Mouse (Mus musculus) forebrain, embryonic 13.5 days (tissue): Measurements from ENCODE around the gene Hexim2. TPM values are rescaled to one million over a fixed set of nuclear protein-coding genes. Genes with fewer than 3 reads are reported as not detected.

Source experiments
- ATAC-seq: fragments of 200-750 bp; cut with Nextera tagmentation; 2 replicates; pipeline ENCODE4 v1.8.0; 2017
- H3K27ac ChIP-seq: fragments of 300-500 bp; sonication (generic); 2 replicates; pipeline ENCODE4 v1.5.1; 2015; ENCODE audit warnings: inconsistent platforms, mild to moderate bottlenecking, moderate library complexity
- H3K27me3 ChIP-seq: fragments of 300-500 bp; sonication (generic); 2 replicates; pipeline ENCODE4 v1.6.1; 2015; ENCODE audit warnings: mild to moderate bottlenecking, inconsistent platforms
- H3K36me3 ChIP-seq: fragments of 300-500 bp; sonication (generic); 2 replicates; pipeline ENCODE4 v1.6.1; 2015; ENCODE audit warnings: mild to moderate bottlenecking, inconsistent platforms; ENCODE audit not compliant: poor library complexity, severe bottlenecking
- H3K4me1 ChIP-seq: fragments of 300-500 bp; sonication (generic); 2 replicates; pipeline ENCODE4 v1.6.1; 2015; ENCODE audit warnings: inconsistent platforms
- H3K4me2 ChIP-seq: fragments of 300-500 bp; sonication (generic); 2 replicates; pipeline ENCODE4 v1.6.1; 2015; ENCODE audit warnings: inconsistent platforms, mild to moderate bottlenecking, moderate library complexity
- H3K4me3 ChIP-seq: fragments of 300-500 bp; sonication (generic); 2 replicates; pipeline ENCODE4 v1.5.1; 2015; ENCODE audit warnings: mild to moderate bottlenecking, inconsistent platforms
- H3K9ac ChIP-seq: fragments of 300-500 bp; sonication (generic); 2 replicates; pipeline ENCODE4 v1.6.1; 2015; ENCODE audit warnings: mild to moderate bottlenecking, inconsistent platforms
- H3K9me3 ChIP-seq: fragments of 300-500 bp; sonication (generic); replicated peaks from 2 replicates; pipeline ENCODE4 v1.6.1; 2016; ENCODE audit warnings: inconsistent platforms
- WGBS: fragments of 180-500 bp; shearing (Covaris S2); methylation state at CpG from one replicate; pipeline ENCODE4 v1.1.7; 2015; 5-methylcytosine and 5-hydroxymethylcytosine counted together
- polyA plus RNA-seq: library from polyadenylated mRNA; unstranded; fragments of >200 nt; fragmentation: Nextera tagmentation; extraction: Ambion mirVana; gene quantifications from 2 replicates; pipeline ENCODE4 v1.2.1, GENCODE M21; 2015

The Hexim2 gene
- polyA plus RNA-seq, result 13.4 and 13.9 TPM in 2 replicates

DNA sequence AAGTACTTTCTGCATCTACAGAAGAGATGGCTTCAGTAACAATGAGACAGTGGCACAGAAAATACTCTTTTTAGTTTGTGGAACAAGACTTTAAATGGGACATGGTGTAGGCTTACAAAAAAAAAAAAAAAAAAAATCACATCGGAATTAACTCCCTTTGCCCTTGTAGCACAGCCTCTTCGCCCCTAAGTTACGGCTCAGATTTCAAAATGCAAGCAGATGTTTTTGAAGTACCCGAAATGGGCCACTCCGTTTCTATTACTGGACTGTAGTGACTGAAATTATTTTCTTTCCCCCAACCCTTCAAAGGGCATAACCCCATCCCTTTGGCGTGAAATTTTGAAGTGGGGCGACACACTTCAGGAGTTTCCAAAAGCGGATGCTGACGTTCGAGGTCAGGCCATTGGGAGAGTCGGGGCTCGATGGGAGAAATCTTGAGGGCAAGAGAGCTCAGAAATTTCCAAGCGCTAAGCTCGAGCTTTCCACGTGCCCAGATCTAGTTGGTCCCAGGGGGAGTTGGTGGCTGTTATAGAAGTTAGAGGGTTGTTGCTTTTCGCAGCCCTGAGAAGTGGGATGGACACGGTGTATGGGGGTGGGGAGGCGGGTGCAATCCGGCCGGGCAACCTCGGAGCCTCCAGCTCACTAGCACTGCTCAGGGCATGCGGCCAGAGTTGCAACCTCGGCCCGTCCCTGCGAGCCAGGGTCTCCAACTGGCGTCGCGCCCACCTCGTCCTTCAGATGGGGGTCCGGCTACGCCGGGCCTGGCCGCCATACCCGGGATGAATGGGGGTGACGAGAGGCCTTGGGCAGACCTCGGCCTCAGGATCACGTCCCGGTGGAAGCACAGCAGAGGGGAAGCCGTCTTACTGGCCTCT is at the start of gene Hexim2:
Gene Hexim2 (plus strand): TSS at position 729 of the 875 bp plus-strand sequence.
- Histone ChIP-seq H3K9ac (peak within 1 kb of the TSS; percentile 99), H3K4me1 (peaks cover 37% of the 10 kb centered on the region), H3K4me3 (peak within 1 kb of the TSS; percentile 88), H3K27me3 (no peaks in the 10 kb centered on the region), H3K36me3 (no peaks in the 10 kb centered on the region), H3K27ac (peak within 1 kb of the TSS; percentile 95), H3K4me2 (peak within 1 kb of the TSS; percentile 81), H3K9me3 (no peaks in the 10 kb centered on the region)
- WGBS, result under 1% methylated on average over 39 of the region's 39 CpGs
- ATAC-seq, result peak; percentile 51

DNA sequence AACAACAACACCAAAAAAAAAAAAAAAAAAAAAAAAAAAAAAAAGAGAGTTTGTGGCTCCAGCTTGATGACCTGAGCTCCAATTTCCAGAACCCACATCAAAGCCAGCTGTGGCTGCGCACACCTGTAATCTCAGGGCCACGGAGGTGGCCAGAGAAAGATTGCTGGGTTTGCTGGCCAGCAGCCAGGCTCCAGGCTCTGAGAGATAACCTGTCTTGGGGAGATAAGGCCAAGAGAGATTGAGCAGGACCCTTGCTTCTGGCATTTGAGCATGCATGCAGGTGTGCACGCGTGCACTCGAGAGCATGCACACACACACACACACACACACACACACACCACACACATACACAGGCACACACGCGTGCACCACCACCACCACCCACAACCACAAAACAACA is 38.9 kb upstream of the Hexim2 start:
- H3K4me2 ChIP-seq, result no peak overlapping the region
- ATAC-seq, result no peak
- H3K9ac ChIP-seq, result no peak overlapping the region
- H3K4me1 ChIP-seq, result peaks cover 4% of the 10 kb centered on the region
- WGBS, result 96% methylated on average over 7 of the region's 7 CpGs
- no peak overlapping the region for H3K4me3 ChIP-seq
- H3K9me3 ChIP-seq, result no peaks in the 10 kb centered on the region
- peaks cover 2% of the 10 kb centered on the region for H3K27me3 ChIP-seq
- H3K27ac ChIP-seq, result no peak overlapping the region
- H3K36me3 ChIP-seq, result no peaks in the 10 kb centered on the region

DNA sequence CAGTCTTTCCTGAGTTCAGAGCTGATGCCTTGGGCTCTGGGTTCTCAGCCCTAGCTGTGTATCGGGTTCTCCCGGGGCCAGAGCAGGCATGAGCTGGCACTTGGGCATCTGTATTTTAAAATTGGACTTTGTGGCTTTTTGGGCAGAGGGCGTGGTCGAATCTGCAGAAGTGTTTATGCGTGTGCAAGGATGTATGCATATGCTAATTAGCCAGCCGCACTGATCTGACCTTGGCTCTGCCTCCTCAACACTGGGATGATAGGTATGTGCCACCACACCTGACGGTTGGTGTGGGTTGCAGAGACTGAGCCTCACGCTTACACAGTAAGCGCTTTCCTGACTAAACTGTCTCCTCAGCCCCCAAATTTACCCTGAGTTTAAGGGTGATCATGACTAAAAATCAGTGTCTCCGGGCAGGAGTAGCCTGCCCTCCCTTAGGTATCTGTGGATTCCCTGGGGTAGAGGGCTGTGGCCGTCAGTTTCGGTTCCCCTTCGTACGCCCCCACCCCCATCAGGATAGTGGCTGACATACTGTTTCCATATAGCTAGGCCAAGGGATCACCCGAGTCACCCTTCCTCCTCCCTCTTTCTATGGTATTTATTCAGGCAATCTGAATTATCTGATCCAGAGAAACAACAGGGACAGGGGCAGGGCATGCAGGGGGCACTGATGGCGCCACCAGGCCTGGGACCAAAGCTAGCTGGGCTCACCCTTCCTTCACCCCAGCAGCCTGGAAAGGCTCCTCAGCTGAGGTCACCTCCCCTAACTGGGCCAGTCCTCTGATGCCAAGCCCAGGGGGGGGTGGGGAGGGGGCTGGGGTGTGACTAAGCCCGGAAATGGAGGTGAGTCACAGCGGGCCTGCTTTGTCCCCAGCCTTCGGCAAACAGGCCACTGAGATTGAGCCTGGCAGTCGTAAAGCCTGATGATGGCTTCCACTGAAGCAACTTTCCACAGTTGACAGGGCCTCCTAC is 38.1 kb upstream of the Hexim2 start:
- Histone ChIP-seq H3K4me2 (no peak overlapping the region), H3K9me3 (no peaks in the 10 kb centered on the region), H3K4me3 (no peak overlapping the region), H3K36me3 (no peaks in the 10 kb centered on the region), H3K4me1 (peaks cover 11% of the 10 kb centered on the region), H3K27ac (no peak overlapping the region), H3K9ac (no peak overlapping the region), H3K27me3 (peaks cover 10% of the 10 kb centered on the region)
- no peak for ATAC-seq
- 76% methylated on average over 20 of the region's 20 CpGs for WGBS

DNA sequence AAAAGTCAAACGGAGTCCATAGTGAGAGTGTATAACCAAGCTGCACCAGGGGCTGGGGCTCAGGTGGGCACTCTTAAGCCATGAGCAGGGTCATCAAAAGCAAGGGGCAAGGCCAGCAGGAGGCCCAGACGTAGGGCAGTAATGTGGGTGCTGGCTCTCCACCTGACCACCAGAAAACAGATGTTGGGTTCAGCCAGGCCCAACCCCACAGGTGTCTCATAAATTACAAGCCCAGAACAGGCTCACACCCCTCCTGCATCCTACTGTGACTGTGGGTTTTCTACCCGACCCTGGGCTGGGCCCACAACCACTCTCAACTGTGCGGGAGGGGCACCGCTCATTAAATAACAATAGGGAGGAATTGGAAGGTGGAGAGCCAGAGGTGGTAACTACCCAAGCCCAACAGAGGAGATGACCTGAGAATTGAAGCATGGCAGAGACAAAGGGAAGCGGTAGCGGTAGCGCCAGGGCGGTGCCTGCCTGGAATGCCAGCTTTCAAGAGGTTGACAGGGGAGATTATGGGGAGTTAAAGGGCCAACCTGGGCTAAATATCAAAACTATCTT is 37.0 kb upstream of the Hexim2 start:
- no peak overlapping the region for H3K4me2 ChIP-seq
- peaks cover 20% of the 10 kb centered on the region for H3K27me3 ChIP-seq
- no peak overlapping the region for H3K27ac ChIP-seq
- no peak overlapping the region for H3K9ac ChIP-seq
- ATAC-seq, result no peak
- no peaks in the 10 kb centered on the region for H3K9me3 ChIP-seq
- H3K4me3 ChIP-seq, result no peak overlapping the region
- no peaks in the 10 kb centered on the region for H3K36me3 ChIP-seq
- WGBS, result 57% methylated on average over 9 of the region's 9 CpGs
- H3K4me1 ChIP-seq, result peaks cover 11% of the 10 kb centered on the region

DNA sequence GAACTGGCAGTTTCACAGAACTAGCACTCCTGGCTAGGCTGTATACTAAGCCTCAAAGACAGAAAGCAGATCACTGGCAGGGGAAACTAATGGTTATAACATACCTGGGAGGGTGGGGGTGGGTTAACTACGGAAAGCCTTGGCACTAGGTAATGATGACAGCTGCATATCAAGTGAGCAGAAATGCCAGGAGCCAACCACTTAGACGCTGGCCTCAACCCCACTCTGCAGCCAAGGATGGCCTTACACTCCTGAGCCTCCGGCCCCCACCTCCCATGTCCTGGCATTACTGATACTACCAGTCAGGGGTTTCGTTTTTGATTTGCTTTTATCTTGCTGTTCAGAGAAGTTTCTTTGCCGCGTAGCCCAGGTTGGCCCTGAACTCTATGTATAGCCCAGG is 36.4 kb upstream of the Hexim2 start:
- Histone ChIP-seq H3K4me2 (no peak overlapping the region), H3K27me3 (peaks cover 27% of the 10 kb centered on the region), H3K4me3 (no peak overlapping the region), H3K9ac (no peak overlapping the region), H3K4me1 (peaks cover 11% of the 10 kb centered on the region), H3K36me3 (no peaks in the 10 kb centered on the region), H3K9me3 (no peaks in the 10 kb centered on the region), H3K27ac (no peak overlapping the region)
- 89% methylated on average over 6 of the region's 6 CpGs for WGBS
- no peak for ATAC-seq

DNA sequence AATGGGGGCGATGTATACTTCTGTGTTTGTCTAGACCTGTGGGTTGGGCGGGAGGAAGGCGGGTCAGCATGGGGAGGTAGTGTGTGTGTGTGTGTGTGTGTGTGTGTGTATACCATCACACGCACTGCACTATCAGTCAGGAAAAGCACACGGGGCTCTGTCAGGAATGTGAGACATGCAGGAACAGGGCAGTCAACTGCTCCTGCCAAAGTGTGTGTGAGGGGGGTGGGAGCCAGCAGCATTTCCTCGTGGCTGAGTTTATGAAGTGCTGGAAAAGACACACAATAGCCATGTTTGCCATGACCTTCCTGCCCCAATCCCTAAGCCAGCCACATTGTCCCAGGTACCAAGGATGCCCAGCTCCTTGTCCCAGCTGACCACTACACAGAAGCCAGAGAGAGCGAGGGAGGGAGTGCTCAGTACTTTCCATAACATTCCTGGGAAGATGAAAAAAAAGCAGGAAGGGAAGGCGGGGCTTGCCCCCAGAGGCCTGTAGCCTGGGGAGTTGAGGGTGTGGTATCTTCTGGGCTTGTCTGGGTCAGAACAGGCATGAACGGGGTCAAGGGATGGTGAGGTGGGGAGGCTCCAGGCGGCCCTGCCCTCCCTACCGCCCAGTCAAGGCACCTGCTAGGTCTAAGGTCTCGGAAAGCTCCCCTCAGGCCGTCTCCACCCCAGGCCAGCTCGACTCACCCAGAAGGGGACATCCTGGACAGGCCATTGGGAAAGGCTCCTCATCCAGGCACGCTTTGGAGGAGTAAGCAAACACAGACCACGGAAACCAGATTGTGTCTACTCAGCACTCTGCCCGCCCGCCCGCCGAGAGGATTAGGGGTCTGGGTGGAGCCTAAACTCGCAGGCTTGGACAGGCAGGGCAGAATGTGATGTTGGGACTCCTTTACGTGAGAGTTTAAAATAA is 35.0 kb upstream of the Hexim2 start:
- no peak overlapping the region for H3K4me3 ChIP-seq
- H3K4me1 ChIP-seq, result peaks cover 25% of the 10 kb centered on the region
- H3K9ac ChIP-seq, result no peak overlapping the region
- no peak overlapping the region for H3K4me2 ChIP-seq
- 22% methylated on average over 22 of the region's 22 CpGs for WGBS
- ATAC-seq, result no peak
- H3K36me3 ChIP-seq, result no peaks in the 10 kb centered on the region
- H3K27ac ChIP-seq, result no peak overlapping the region
- peaks cover 41% of the 10 kb centered on the region for H3K27me3 ChIP-seq
- H3K9me3 ChIP-seq, result no peaks in the 10 kb centered on the region

DNA sequence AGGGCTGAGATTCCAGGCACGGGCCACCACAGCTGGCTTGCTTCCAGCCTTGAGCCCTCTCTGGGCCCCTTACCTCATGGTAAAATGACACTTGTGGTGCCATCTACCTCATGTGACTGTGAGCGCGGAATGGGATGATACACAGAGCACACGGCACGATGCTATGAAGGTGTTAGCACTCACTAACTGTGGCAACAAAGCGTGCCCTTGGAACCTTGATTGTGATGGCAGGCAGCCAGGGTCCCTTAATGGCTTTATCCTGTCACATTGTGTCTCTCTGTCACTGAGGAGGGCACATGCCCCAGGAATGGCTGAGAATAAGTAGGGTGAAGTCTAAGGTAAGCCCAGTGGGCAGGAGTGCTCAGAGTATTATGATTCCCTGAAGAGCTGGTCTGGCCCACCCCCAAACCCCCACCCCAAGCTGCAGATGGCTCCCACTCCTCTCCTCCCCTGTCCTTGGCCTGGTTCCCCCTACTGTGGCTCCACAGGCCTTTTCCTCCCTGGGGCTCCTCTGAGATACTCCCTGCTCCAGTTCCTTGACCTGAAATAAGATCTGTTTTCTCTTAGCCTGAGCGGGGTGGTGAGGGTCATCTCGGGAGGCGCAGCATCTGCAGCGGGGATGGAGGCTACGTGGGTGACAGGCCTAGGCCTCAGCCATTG is 33.6 kb upstream of the Hexim2 start:
- Histone ChIP-seq H3K4me1 (peaks cover 33% of the 10 kb centered on the region), H3K9ac (no peak overlapping the region), H3K9me3 (no peaks in the 10 kb centered on the region), H3K27ac (no peak overlapping the region), H3K4me2 (no peak overlapping the region), H3K36me3 (no peaks in the 10 kb centered on the region), H3K4me3 (no peak overlapping the region), H3K27me3 (peaks cover 43% of the 10 kb centered on the region)
- WGBS, result 63% methylated on average over 11 of the region's 11 CpGs
- no peak for ATAC-seq

DNA sequence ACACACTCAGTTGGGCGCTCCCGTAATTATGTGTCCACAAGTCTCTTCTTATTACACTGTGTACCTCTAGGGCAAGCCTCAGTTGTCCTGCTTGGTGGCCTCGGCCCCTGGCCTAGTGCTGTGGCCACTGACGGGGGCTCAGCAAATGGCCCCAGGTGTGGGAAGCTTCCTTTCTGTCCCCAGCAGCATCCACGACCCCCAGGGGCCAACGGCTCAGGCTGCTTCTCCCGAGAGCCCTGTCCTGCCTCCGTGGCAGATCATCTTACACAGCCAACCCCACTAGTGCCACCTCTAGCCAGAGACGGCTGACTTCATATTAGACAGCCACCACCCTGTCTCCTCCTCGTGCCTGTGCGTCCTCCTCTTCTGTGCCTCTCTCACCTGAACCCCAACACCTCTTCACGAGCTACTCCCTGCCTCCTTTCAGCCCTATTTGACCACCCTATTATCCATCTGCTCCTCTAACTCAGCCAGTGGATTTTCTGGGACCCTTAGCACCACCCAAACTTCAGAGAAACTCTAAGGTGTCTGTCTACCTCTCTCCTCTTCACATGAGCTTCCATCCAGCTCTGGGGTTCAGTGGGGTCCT is 32.8 kb upstream of the Hexim2 start:
- no peak overlapping the region for H3K9ac ChIP-seq
- no peak for ATAC-seq
- no peak overlapping the region for H3K4me3 ChIP-seq
- peaks cover 51% of the 10 kb centered on the region for H3K27me3 ChIP-seq
- no peak overlapping the region for H3K4me2 ChIP-seq
- no peaks in the 10 kb centered on the region for H3K9me3 ChIP-seq
- H3K27ac ChIP-seq, result no peak overlapping the region
- H3K36me3 ChIP-seq, result no peaks in the 10 kb centered on the region
- H3K4me1 ChIP-seq, result peaks cover 33% of the 10 kb centered on the region
- WGBS, result 59% methylated on average over 12 of the region's 12 CpGs

DNA sequence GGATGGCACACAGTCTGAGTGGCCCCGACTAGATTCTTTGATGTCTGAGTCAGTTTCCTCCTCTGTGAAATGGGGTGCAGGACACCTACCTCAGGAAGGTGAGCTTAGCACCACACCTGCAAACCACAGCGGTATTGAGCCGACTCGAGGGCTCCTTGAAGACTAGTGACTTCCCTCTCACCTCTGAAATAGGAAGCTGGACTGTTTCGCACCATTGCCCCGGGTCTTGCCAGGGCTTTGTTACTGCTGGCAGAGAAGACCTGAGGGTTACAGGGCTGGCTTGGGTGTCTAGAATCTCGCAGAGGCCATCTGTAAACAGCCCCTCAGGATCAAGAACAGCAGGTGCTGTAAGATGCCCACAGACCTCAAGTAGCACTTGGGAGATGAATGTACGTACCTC is 31.9 kb upstream of the Hexim2 start:
- 76% methylated on average over 8 of the region's 8 CpGs for WGBS
- Histone ChIP-seq H3K4me1 (peaks cover 33% of the 10 kb centered on the region), H3K9me3 (no peaks in the 10 kb centered on the region), H3K36me3 (no peaks in the 10 kb centered on the region), H3K27me3 (peaks cover 56% of the 10 kb centered on the region), H3K27ac (no peak overlapping the region), H3K9ac (no peak overlapping the region), H3K4me3 (no peak overlapping the region), H3K4me2 (no peak overlapping the region)
- no peak for ATAC-seq

DNA sequence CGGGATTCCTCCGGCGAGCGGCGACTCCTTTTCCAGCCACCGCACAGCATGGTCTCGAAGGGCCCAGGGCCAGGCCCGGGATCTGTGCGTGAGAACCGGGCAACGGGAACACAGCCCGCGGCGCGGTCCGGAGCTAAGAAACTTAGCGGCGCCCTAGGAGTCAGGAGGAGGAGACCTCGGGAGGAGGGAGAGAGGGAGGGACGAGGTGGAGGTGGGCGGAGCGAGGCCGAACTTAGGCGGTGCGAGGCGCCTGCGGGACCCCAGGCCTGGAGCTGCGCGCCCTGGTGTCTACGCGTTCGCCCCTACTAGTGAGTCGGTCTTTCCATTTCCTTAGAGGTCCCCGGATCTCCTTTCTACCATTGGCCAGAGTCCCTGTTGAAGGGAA is 30.8 kb upstream of the Hexim2 start, which contains the start of the genes Plcd3 and Acbd4:
Gene Plcd3 (minus strand): TSS at position 178 of the 385 bp plus-strand sequence.
Gene Acbd4 (plus strand): TSS at position 202 of the 385 bp plus-strand sequence.
- Histone ChIP-seq H3K4me3 (peak within 1 kb of the TSS; percentile 46), H3K9me3 (no peaks in the 10 kb centered on the region), H3K4me2 (peak within 1 kb of the TSS; percentile 78), H3K9ac (peak within 1 kb of the TSS; percentile 51), H3K4me1 (peaks cover 33% of the 10 kb centered on the region), H3K27ac (no peak within 1 kb of the TSS), H3K27me3 (peaks cover 56% of the 10 kb centered on the region), H3K36me3 (no peaks in the 10 kb centered on the region)
- peak; percentile 13; the same call in 1 of the 2 replicates for ATAC-seq
- under 1% methylated on average over 34 of the region's 34 CpGs for WGBS
